Mouse (Mus musculus) heart, adult 2 months (tissue): ENCODE measurements around the gene Sox14. TPM values are rescaled to one million over a fixed set of nuclear protein-coding genes. Genes with fewer than 3 reads are reported as not detected.

ENCODE experiments used
- DNase-seq, 2 experiments: peaks; one replicate each; pipeline ENCODE4 v3.0.0; 2021
- H3K27ac ChIP-seq: fragments of 200-600 bp; 2 replicates; pipeline ENCODE4 v1.8.1; 2022
- H3K27me3 ChIP-seq: fragments of 200-500 bp; 2 replicates; pipeline ENCODE4 v1.6.1; 2012; ENCODE audit warnings: mild to moderate bottlenecking, low read length, inconsistent platforms, mixed read lengths; ENCODE audit not compliant: control insufficient read depth, insufficient read depth
- H3K36me3 ChIP-seq: fragments of 200-500 bp; 2 replicates; pipeline ENCODE4 v1.6.1; 2012; ENCODE audit warnings: low read length, inconsistent platforms; ENCODE audit not compliant: control insufficient read depth, insufficient read depth
- H3K4me1 ChIP-seq: fragments of 200-500 bp; 2 replicates; pipeline ENCODE4 v1.6.1; 2011; ENCODE audit warnings: low read length; ENCODE audit not compliant: control insufficient read depth, insufficient read depth
- H3K4me3 ChIP-seq: fragments of 200-600 bp; 2 replicates; pipeline ENCODE4 v1.8.1; 2022
- H3K79me2 ChIP-seq: fragments of 200-500 bp; replicated peaks from 2 replicates; pipeline ENCODE4 v1.6.1; 2012; ENCODE audit warnings: mild to moderate bottlenecking, inconsistent platforms, low read length, moderate library complexity, mixed read lengths; ENCODE audit not compliant: control insufficient read depth, insufficient read depth
- H3K9ac ChIP-seq: fragments of 200-500 bp; 2 replicates; pipeline ENCODE4 v1.6.1; 2012; ENCODE audit warnings: low read depth, mild to moderate bottlenecking, control low read depth, inconsistent platforms, low read length, mixed read lengths
- CTCF ChIP-seq: fragments of 200-600 bp; IDR thresholded peaks from 2 replicates; pipeline ENCODE4 v1.8.1; 2022; ENCODE audit warnings: antibody characterized with exemption, mild to moderate bottlenecking, moderate library complexity
- EP300 ChIP-seq: fragments of 200-500 bp; IDR thresholded peaks from 2 replicates; pipeline ENCODE4 v1.6.1; 2011; ENCODE audit warnings: low read depth, low read length, control low read depth; ENCODE audit not compliant: insufficient read depth
- POLR2A ChIP-seq: fragments of 200-500 bp; IDR thresholded peaks from 2 replicates; pipeline ENCODE4 v1.6.1; 2011; ENCODE audit warnings: mild to moderate bottlenecking, low read depth, low read length, control low read depth; ENCODE audit not compliant: insufficient read depth
- WGBS: fragments of 180-500 bp; shearing (Covaris S2); methylation state at CpG from one replicate; pipeline ENCODE4 v1.1.7; 2018; 5-methylcytosine and 5-hydroxymethylcytosine counted together
- intact Hi-C: fragments of 180-260 bp; cut with DNase I; formaldehyde crosslinking; loops from one replicate; pipeline ENCODE4 v1.15.1; 2025
- polyA plus RNA-seq: library from polyadenylated mRNA; depleted of rRNA; stranded (reverse); fragments of >200 nt; gene quantifications from 2 replicates; pipeline ENCODE4 v1.2.3, GENCODE M21; 2012
- total RNA-seq, 2 experiments: library from RNA; stranded (reverse); gene quantifications; 2 replicates each; pipeline ENCODE4 v1.2.3; 2021

Sox14 gene
- total and polyA plus RNA-seq, 3 experiments: not detected

DNA sequence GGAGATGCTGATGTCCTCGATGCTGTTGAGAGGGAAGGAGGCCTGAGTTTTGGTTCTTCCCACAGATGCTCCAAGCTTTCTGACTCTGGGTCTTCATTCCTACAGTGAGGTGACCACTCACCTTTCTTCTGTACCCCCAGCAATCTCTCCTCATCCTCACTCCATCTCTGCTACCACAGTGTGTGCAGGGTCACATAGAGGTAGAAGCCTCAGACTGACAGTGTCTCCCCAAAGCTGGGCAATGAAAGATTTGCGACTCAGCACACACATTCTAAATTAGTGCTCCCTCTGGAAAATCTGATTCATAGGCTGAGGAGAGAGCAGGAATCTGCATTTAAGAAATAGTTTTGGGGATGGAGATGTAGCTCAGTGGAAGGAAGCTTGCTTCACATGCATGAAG is 21.5 kb downstream of the Sox14 start:
- intact Hi-C loops: no loop called here
- WGBS: 72% methylated on average over 2 of the region's 2 CpGs
- H3K27me3 ChIP-seq: no peaks in the 10 kb centered on the region
- no peaks in the 10 kb centered on the region for H3K79me2 ChIP-seq
- H3K4me3 ChIP-seq: no peak overlapping the region
- H3K4me1 ChIP-seq: no peaks in the 10 kb centered on the region
- no peaks in the 10 kb centered on the region for H3K36me3 ChIP-seq
- no peak for DNase-seq
- no peak overlapping the region for H3K27ac ChIP-seq
- H3K9ac ChIP-seq: no peak overlapping the region
- TF ChIP-seq EP300 (no peak), POLR2A (no peak), CTCF (no peak)

DNA sequence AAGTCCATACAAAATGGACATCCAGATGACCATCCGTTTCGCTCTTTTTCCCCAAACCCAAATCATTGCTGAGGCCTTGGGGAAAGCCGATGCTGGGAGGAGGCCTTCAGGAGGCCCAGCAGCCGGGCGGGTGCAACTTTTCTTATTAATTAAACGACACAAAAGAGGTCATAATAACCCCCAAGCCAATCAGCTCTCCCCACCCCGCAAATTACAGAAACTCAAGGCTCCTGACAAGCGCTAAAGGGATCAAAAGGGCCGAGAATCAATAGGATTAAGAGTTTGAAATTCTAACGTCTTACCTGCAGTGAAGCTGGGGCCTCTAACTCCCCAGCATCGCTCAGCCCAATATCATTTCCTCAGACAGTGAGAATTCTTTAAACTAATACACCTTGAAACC is 22.6 kb downstream of the Sox14 start:
- no peak for DNase-seq
- H3K27ac ChIP-seq: no peak overlapping the region
- no peaks in the 10 kb centered on the region for H3K27me3 ChIP-seq
- intact Hi-C loops: no loop called here
- H3K79me2 ChIP-seq: no peaks in the 10 kb centered on the region
- WGBS: 58% methylated on average over 11 of the region's 11 CpGs
- no peak for TF ChIP-seq POLR2A
- no peaks in the 10 kb centered on the region for H3K4me1 ChIP-seq
- H3K36me3 ChIP-seq: no peaks in the 10 kb centered on the region
- no peak overlapping the region for H3K4me3 ChIP-seq
- H3K9ac ChIP-seq: no peak overlapping the region

DNA sequence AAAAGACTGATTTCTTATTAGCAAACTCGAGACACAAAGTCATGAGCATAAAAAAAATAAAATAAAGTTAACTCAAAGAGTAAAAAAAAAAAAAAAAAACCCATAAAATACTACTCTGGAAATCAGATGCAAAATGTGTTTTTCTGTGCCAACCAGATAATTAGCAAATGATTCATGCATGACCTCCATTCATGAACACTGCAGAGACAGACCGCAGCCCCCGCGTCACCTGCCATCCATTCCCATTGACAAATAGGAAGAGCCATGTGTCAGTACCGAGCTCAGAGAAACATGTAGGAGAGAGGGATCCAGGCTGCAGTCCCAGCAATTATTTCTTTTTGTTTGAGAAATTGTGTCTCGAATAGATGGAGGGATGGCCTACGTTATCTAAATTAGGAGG is 25.6 kb downstream of the Sox14 start:
- TF ChIP-seq CTCF (no peak), POLR2A (no peak), EP300 (no peak)
- no peak overlapping the region for H3K27ac ChIP-seq
- H3K9ac ChIP-seq: no peak overlapping the region
- no peaks in the 10 kb centered on the region for H3K4me1 ChIP-seq
- no peak for DNase-seq
- no peaks in the 10 kb centered on the region for H3K79me2 ChIP-seq
- intact Hi-C loops: no loop called here
- no peaks in the 10 kb centered on the region for H3K36me3 ChIP-seq
- no peak overlapping the region for H3K4me3 ChIP-seq
- no peaks in the 10 kb centered on the region for H3K27me3 ChIP-seq
- 76% methylated on average over 7 of the region's 7 CpGs for WGBS

DNA sequence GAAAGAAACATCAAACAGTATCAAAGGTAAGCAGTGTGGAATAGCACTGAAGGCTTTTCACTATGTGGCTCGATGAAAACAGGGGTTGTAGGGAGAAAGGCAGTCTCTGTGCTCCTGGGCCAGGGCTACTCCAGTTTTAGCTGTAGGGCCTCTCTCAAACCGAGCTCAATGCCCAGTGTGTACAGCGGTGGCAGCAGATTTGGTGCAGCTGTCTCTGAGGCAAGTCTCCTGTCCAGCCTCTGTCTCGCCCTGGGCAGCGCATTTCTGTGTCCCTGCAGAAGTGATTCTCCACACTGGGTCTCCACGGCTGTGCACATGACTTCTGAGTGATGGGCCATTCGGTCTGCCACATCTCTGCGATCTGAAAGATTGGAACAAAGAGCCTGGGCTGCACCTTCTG is 27.6 kb downstream of the Sox14 start:
- Histone ChIP-seq H3K9ac (no peak overlapping the region), H3K4me3 (no peak overlapping the region), H3K27me3 (no peaks in the 10 kb centered on the region), H3K36me3 (no peaks in the 10 kb centered on the region), H3K79me2 (no peaks in the 10 kb centered on the region), H3K27ac (no peak overlapping the region), H3K4me1 (no peaks in the 10 kb centered on the region)
- no peak for DNase-seq
- 60% methylated on average over 8 of the region's 8 CpGs for whole genome bisulfite sequencing
- TF ChIP-seq EP300 (no peak), CTCF (no peak), POLR2A (no peak)
- intact Hi-C loops: no loop called here

DNA sequence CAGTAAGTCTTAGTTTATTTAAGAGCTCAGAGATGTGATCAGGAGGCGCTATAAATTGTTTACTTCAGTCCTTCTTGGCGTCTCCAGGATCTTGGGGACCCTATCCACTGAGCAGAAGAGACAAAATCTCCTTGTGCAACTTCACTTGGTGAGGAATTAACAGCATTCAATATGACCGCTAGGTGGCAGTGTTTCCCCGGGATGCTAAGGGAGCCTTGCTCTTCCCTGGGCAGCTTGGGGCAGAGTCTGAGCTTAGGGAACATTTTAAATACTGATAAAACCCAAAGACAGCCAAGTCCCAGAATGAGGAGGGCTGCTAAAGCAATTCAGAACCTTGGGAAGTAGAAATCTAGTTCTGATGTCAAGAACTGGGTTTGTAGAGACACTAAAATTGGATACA is 29.1 kb downstream of the Sox14 start:
- Histone ChIP-seq H3K79me2 (no peaks in the 10 kb centered on the region), H3K9ac (no peak overlapping the region), H3K36me3 (no peaks in the 10 kb centered on the region), H3K4me3 (no peak overlapping the region), H3K4me1 (no peaks in the 10 kb centered on the region), H3K27me3 (no peaks in the 10 kb centered on the region), H3K27ac (no peak overlapping the region)
- peak; percentile 96 for TF ChIP-seq CTCF
- TF ChIP-seq EP300: no peak
- peak; percentile 31 to 53 for DNase-seq
- intact Hi-C loops: loop anchor here (1.0 to 2.0 kb wide), 3 partner anchors 536 to 599 kb away; no protein-coding TSS in a partner anchor
- WGBS: 0% methylated on average over 4 of the region's 4 CpGs

DNA sequence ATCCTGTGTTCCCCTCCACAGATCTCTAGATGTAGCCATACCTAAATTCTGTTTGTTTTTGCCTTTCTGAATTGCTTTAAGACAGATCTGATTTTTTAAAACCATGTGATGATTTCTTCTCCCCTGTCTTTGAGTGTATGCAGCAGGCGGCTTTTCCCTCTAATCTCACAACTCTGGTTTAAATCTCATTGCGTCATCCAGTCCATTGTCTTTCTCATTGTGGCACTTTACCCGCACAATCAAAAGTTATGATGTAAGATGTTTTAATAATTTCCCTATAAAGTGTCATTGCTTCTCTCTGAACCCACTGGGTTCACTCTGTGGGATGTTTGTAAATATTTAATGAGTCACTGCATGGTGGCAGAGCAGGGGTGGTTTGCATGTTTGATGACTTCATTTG is 36.6 kb downstream of the Sox14 start:
- no peak overlapping the region for H3K27ac ChIP-seq
- TF ChIP-seq EP300: no peak
- TF ChIP-seq POLR2A: no peak
- TF ChIP-seq CTCF: no peak
- H3K27me3 ChIP-seq: no peaks in the 10 kb centered on the region

DNA sequence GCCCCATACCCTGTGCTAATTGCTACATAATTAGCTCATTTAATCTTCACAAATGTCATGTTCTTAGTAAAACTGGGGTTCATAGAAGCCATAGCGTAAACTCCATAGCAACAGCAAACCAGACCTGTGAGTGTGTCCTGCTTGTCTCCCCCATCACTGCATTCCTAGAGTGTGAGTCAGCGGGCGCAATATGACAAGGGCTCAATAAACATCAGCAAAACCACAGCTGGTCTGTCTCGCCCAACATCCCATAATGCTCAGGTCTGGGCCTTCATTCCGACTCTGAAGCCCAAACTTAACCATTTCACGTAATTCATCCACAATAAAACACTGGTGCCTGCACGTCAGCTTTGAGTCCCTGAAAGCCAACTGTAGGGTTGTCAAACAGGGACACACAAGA is 37.1 kb downstream of the Sox14 start:
- no peak overlapping the region for H3K27ac ChIP-seq
- H3K27me3 ChIP-seq: no peaks in the 10 kb centered on the region
- H3K4me1 ChIP-seq: no peaks in the 10 kb centered on the region
- no peaks in the 10 kb centered on the region for H3K36me3 ChIP-seq
- no peak overlapping the region for H3K9ac ChIP-seq
- DNase-seq: no peak
- H3K79me2 ChIP-seq: no peaks in the 10 kb centered on the region
- intact Hi-C loops: no loop called here
- TF ChIP-seq CTCF (no peak), EP300 (no peak), POLR2A (no peak)
- no peak overlapping the region for H3K4me3 ChIP-seq
- WGBS: 69% methylated on average over 7 of the region's 7 CpGs

More for the DNA sequence above, 36.6 kb downstream of the Sox14 start:
- Histone ChIP-seq H3K9ac (no peak overlapping the region), H3K4me3 (no peak overlapping the region), H3K4me1 (no peaks in the 10 kb centered on the region), H3K36me3 (no peaks in the 10 kb centered on the region), H3K79me2 (no peaks in the 10 kb centered on the region)
- no peak for DNase-seq
- intact Hi-C loops: no loop called here
- WGBS: 88% methylated on average over 3 of the region's 3 CpGs
